Mouse (Mus musculus) telencephalon, adult 2 months (tissue): ENCODE measurements around the gene Iqcf1.
"Not testable (repeated sequence)": the region's sequence is repeated elsewhere in the genome, so short reads cannot be mapped to it uniquely, and the experiment has no call there.

Experiments used
- DNase-seq: peaks from one replicate; pipeline ENCODE4 v3.0.0-alpha.2; 2011; ENCODE audit warnings: low read depth, low spot score

Iqcf1 gene

DNA sequence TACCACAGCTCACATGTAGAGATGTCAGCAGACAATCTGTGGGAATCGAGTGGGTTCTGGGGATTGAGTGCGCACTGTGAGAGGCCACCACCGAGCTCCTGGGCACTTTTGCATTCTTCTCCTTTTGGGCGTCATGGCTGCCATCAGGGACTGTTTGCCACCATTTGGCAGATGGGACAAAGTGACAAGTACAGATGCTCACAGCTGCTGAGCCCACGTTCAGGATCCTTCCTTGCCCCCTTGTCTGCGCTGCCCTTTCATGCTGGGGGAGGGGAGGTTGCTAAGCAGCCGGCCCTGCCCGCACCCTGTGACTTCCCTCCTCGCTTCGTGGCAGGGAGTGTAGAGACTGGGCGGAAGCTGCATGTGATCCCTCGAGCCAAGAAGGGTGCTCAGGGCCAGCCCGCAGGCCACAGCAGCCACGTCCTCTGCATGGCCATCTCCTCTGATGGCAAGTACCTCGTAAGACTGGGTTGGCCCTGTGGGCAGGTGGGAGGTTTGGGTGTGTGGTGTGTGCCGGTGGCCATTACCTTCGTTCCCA is 17.1 kb upstream of the Iqcf1 start:
- no peak for DNase-seq

DNA sequence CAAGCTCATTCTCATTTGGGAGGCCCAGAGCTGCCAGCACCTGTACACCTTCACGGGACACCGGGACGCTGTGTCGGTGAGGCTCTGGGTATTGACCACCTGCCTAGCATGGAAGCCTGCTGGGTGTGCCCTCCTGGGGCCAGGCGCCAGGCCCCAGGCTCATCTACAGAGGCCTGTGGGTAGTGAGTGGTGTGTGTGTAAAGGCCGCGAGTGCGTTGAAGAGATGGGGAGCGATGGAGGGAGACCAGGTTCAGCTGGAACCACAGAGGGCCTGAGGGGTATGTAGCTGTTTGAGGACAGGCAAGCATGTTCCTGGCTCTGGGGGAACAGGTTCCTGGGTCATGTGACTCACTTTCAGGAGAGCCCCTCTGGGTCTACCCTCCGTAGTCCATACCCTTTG is 16.6 kb upstream of the Iqcf1 start:
- no peak for DNase-seq

DNA sequence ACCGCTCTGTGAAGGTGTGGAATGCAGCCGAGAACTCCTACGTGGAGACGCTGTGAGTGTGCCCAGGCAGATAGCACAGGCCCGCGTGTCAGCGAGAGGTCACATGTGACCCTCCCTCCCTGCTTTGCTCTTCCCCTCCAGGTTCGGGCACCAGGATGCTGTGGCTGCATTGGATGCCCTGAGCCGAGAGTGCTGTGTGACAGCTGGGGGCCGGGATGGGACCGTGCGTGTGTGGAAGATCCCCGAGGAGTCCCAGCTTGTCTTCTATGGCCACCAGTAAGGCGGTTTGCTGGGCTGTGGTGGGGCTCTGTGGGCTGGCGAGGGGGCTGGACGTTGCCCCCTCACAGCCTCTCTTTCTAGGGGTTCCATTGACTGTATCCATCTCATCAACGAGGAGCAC is 16.2 kb upstream of the Iqcf1 start:
- DNase-seq: no peak

GRCm38 (mm10) chr9:106485076-106485475 is 14.7 kb upstream of the Iqcf1 start:
- DNase-seq: no peak

DNA sequence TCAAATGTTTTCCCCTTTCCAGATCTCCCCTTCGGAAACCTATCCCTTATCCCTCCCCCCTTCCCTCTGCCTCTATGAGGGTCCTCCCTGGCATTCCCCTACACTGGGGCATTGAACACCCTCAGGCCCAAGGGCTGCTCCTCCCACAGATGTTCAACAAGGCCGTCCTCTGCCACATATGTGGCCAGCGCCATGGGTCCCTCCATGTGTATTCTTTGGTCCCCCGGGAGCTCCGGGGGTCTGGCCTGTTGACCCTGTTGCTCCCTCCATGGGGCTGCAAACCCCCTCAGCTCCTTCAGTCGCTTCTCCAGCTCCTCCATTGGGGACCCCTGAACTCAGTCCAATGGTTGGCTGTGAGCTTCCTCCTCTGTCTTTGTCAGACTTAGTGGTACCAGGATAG is 12.2 kb upstream of the Iqcf1 start:
- DNase-seq: not testable (repeated sequence)

DNA sequence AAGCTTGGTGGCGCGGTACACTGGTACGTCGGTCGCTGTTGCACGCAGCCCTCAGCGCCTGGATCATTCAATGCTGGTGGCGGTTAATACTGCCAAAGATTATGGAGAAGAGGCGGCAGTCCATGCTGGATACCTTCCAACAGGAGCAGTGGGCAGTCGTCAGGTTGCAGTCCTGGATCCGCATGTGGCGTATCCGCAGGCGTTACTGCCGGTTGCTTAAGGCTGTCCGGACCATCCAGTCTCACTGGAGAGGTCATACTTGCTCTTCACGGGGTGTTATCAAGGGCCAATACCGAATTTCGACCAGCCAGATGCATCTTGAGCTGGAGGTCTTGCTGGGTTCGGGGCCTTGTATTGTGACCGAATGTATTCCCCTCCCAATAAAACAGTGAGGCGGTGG is 2.1 kb downstream of the Iqcf1 start:
- DNase-seq: no peak

GRCm38 (mm10) chr9:106504246-106504645 is 4.5 kb downstream of the Iqcf1 start:
- no peak for DNase-seq

DNA sequence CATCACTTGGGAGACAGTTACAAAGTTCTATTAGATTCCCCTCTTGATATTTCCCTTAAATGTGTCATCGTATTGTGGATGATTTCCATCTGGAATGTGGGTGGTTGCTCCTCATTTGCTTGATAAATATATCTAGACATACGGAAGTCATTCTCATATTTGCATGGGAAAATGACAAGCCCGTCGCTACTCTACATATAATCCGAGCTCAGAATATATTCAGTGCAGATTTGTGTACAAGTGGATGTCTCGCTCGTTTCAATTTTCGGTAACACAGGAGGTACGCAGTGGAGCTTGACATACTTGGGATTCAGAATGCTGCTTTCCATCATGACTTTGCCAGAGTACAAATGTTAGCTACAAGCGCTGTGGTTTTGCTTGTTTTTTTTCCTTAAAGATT is 9.6 kb downstream of the Iqcf1 start:
- DNase-seq: peak; percentile 40

GRCm38 (mm10) chr9:106512729-106513450 is 13.1 kb downstream of the Iqcf1 start:
- DNase-seq: peak; percentile 33

DNA sequence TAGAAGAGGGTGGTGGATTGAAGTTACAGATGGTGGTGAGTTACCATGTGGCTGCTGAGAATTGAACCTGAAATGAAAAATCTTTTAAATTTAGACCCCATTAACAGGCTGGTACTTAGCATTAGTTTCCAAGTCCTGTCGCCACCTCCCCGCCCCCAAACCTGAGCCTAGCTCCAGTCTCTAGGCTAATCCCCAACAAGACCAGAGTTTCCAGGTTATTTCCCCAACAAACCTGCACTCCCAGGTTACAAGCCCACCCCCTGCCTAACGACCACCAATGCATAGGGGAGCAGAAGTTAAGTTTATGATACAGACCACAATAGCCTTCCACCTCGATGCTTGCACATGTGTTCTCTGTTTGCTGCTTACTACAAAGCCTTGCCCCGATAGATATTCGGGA is 13.8 kb downstream of the Iqcf1 start:
- no peak for DNase-seq

DNA sequence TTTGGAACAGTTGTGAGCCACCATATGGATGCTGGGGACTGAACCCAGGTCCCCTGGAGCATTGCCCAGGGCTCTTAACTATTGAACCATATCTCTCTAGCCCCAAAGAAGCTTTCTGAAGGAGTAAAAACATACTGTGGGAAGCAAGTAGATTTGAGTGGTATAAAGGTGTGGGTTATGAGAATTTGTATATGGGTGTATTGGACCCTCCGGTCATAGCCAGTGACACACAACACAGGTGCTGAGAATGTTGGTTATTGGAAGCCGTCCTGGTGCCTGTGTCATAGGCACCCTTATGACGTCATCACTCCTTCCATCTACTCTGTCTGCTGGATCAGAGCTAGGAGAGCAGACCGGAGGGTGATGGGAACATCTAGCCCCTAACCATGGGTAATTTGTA is 14.5 kb downstream of the Iqcf1 start, which contains the start of gene Iqcf5:
Iqcf5 (plus strand) TSS at position 301 of the 400 bp plus-strand sequence.
- DNase-seq: no peak

DNA sequence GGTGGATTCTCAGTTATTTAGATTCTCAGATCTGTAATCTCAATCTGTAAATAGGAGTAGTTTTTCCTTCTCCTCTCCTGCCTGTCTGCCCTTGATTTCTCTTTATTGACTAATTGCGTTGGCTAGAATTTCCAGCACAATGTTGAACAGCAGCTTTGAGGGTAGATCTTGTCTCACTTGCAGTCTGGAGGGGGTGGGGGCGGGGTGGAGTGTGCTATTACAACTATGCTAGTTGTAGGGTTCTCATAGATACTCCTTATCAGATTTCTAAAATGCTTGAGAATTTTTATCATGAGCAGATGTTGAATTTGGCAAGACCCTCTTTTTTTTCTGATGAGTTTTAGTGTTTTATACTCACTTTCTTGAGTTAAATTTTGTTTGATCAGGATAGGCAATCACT is 19.7 kb downstream of the Iqcf1 start:
- DNase-seq: no peak

GRCm38 (mm10) chr9:106519909-106520308 is 20.1 kb downstream of the Iqcf1 start:
- no peak for DNase-seq

DNA sequence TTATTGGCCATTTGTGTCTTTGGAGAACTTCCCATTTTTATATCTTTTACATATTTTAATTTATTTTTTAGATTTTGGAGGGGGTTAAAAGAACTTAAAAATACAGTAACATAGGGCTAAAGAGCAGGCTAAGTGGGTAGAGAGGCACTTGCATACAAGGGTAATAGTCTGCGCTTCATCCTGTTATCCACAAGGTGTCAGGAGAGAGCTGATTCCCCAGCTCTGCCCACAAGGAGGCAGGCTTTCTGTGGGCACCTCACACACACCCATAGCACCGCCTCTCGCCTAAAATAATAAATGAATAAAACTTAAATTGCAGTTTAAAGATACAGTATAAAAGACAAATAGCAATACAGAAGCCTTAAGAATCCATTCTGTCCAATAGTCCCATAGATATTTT is 32.1 kb downstream of the Iqcf1 start:
- DNase-seq: peak; percentile 39

- DNase-seq: no peak
These were observed 34.5 kb downstream of the Iqcf1 start for GRCm38 (mm10) chr9:106534296-106534695.

DNA sequence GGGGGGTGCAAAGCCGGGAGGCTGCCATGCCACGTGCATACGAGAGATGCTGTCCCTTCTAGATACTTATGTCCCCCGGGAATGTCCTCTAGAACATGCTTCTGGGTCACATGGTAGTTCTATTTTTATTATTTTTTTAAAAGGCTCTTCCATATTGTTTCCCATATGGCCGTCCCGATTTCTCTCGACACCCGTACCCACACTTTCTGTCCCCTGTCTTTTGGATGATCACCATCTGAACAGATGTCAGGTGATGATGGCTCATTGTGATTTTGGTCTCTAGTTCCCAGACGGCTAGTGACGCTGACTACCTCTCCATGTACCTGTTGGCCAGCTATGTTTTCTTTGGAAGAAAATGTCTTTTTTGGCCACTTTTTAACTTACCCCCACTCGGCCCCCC is 35.2 kb downstream of the Iqcf1 start:
- peak; percentile 55 for DNase-seq
